8 mouse cellular contexts compared by ENCODE assay signal in the genomic region with DNA sequence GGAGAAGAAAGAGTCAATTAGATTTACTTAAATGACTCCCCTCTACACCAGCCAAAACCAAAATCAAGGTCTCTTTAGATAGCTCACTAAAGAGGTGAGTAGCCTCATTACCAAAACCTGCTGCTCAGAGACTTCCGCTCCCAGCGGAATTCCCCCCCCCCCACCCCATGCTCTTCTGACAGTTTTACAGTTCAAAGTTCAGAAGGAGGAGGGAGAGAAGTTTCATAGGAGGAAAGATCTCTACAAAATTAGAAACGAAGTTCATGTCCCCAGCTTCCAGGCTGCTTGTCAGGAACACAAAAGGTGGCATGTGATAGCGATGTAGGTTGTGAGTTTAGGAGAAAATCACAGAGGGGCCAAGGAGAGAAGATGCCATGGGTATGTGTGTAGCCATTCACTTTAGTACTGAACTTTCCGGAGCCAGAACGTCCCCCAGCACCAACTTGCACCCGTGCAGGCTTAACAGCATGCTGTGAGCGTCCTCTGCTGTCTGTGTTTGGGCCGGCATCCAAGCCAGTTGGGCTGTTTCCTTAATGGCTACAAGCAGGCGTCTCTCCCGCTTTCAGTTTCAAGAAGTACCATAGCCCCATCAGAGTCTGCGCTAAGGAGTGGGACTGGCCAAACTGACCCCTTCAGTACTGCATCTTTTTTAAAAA.
DNase-seq lines count a peak whose midpoint lies in the region; ATAC-seq and TF ChIP-seq lines count a peak whose summit lies in the region.

No protein-coding gene starts in this region.

- H3ac ChIP-seq in myocyte (ENCODE audit: control insufficient read depth, insufficient read length), result no peak overlapping the region

- H3K27ac ChIP-seq in bone marrow macrophage, adult 2 months (ENCODE audit: insufficient read depth, low read depth, low read length), result no peak overlapping the region
- H3K27ac ChIP-seq in heart, embryonic 14.5 days (replicated peaks in 1 of 2; ENCODE audit: control insufficient read depth in 1 of 2, insufficient read depth in 1 of 2, low read depth in 2 of 2, low read length in 2 of 2), result peak overlapping the region; percentile 87 to 90
- H3K27ac ChIP-seq in liver, embryonic 11.5 days (ENCODE audit: low read depth, low read length), result peak overlapping the region; percentile 32; the same call in 1 of the 2 replicates

- no peaks in the 10 kb centered on the region for H3K79me2 ChIP-seq in myocyte (ENCODE audit: control insufficient read depth, insufficient read depth)

- H3K9me3 ChIP-seq in heart, embryonic 14.5 days (ENCODE audit: control insufficient read depth, low read length), result no peaks in the 10 kb centered on the region
- no peaks in the 10 kb centered on the region for H3K9me3 ChIP-seq in liver, embryonic 11.5 days (ENCODE audit: control insufficient read depth, low read length)

- TF ChIP-seq POLR2A in bone marrow macrophage, adult 2 months (IDR thresholded peaks at IDR 0.05; ENCODE audit: borderline replicate concordance, low read depth, low read length), result no peak
- TF ChIP-seq POLR2A in myocyte (IDR thresholded peaks at IDR 0.05; ENCODE audit: insufficient read length, low read depth), result no peak

- TF ChIP-seq CTCF in bone marrow macrophage, adult 2 months (IDR thresholded peaks at IDR 0.05; ENCODE audit: low read depth, low read length), result peak; percentile 98

- H3K36me3 ChIP-seq in heart, embryonic 14.5 days (ENCODE audit: control insufficient read depth, insufficient read depth, low read length), result no peaks in the 10 kb centered on the region
- H3K36me3 ChIP-seq in liver, embryonic 11.5 days (ENCODE audit: control insufficient read depth, insufficient read depth, low read length), result no peaks in the 10 kb centered on the region
- H3K36me3 ChIP-seq in myocyte (ENCODE audit: control insufficient read depth, insufficient read depth), result no peaks in the 10 kb centered on the region

- 3% methylated on average over 12 of the region's 12 CpGs for WGBS in heart, embryonic 14.5 days
- 8% methylated on average over 12 of the region's 12 CpGs for WGBS in liver, embryonic 11.5 days

- no peaks in the 10 kb centered on the region for H3K27me3 ChIP-seq in heart, embryonic 14.5 days (ENCODE audit: control insufficient read depth, insufficient read depth, low read length)
- no peaks in the 10 kb centered on the region for H3K27me3 ChIP-seq in liver, embryonic 11.5 days (replicated peaks; ENCODE audit: control insufficient read depth, insufficient read depth, low read length)
- no peaks in the 10 kb centered on the region for H3K27me3 ChIP-seq in myocyte (ENCODE audit: control insufficient read depth, insufficient read depth, insufficient read length)

- DNase-seq in B cell, adult 2 months, result peak; percentile 83 to 86
- DNase-seq in fibroblast of lung, adult 2 months (ENCODE audit: low read depth), result peak; percentile 78
- DNase-seq in kidney, postnatal 10 days, result peak; percentile 94
- peak; percentile 72 for DNase-seq in liver, embryonic 11.5 days (ENCODE audit: low spot score)
- peak; percentile 74 to 85 for DNase-seq in spleen, postnatal 4 days (ENCODE audit: low spot score in 2 of 2)

- ATAC-seq in heart, embryonic 14.5 days (ENCODE audit: insufficient number of reproducible peaks, insufficient read depth, low FRiP score, low read depth), result peak; percentile 64
- peak; percentile 74 for ATAC-seq in liver, embryonic 11.5 days (replicated peaks; ENCODE audit: low FRiP score)

- peaks cover 5% of the 10 kb centered on the region; the same call in 1 of the 2 replicates for H3K4me1 ChIP-seq in bone marrow macrophage, adult 2 months (ENCODE audit: control insufficient read depth, insufficient read depth, low read length)
- H3K4me1 ChIP-seq in heart, embryonic 14.5 days (ENCODE audit: control insufficient read depth in 2 of 2, insufficient read depth in 2 of 2, low read length in 2 of 2), result peaks cover 19 to 26% of the 10 kb centered on the region in 2 experiments
- peaks cover 5% of the 10 kb centered on the region; the same call in 1 of the 2 replicates for H3K4me1 ChIP-seq in liver, embryonic 11.5 days (replicated peaks; ENCODE audit: control insufficient read depth, insufficient read depth, low read length)

- peak overlapping the region; percentile 77 for H3K9ac ChIP-seq in heart, embryonic 14.5 days (ENCODE audit: low read length)
- H3K9ac ChIP-seq in liver, embryonic 11.5 days (ENCODE audit: low read depth, low read length), result peak overlapping the region; percentile 50

- H3K4me3 ChIP-seq in bone marrow macrophage, adult 2 months (ENCODE audit: insufficient read depth, low read length), result peak overlapping the region; percentile 56
- H3K4me3 ChIP-seq in heart, embryonic 14.5 days (ENCODE audit: control insufficient read depth in 1 of 2, insufficient read depth in 1 of 2, low read depth in 1 of 2, low read length in 2 of 2), result peak overlapping the region; percentile 56 to 60
- H3K4me3 ChIP-seq in liver, embryonic 11.5 days (ENCODE audit: low read depth, low read length), result peak overlapping the region; percentile 42
- peak overlapping the region; percentile 29 for H3K4me3 ChIP-seq in myocyte

- H3K4me2 ChIP-seq in heart, embryonic 14.5 days (ENCODE audit: low read length), result peak overlapping the region; percentile 79
- peak overlapping the region; percentile 72 for H3K4me2 ChIP-seq in liver, embryonic 11.5 days
- peak overlapping the region; percentile 82 for H3K4me2 ChIP-seq in myocyte (ENCODE audit: low read depth)

TF ChIP-seq in myocyte, 11 proteins besides CTCF, POLR2A, EP300 and RAD21:
- no peak for TF ChIP-seq REST (IDR thresholded peaks at IDR 0.05; ENCODE audit: insufficient read depth, insufficient read length)
